Mouse (Mus musculus) lung, postnatal 0 days (tissue): ENCODE measurements at regions not wholly inside any gene's neighbourhood (a gene's known extent, or its start where the extent isn't known, plus 50 kb on each side); places are given as distances from the start of the nearest gene placed in this dataset.

Experiments used
- ATAC-seq: fragments of 200-750 bp; cut with Nextera tagmentation; 2 replicates; pipeline ENCODE4 v1.8.0; 2017; ENCODE audit warnings: moderate library complexity
- DNase-seq: peaks from one replicate; pipeline ENCODE4 v3.0.0-alpha.2; 2016; ENCODE audit warnings: low spot score
- H3K27ac ChIP-seq: fragments of 300-500 bp; sonication (generic); 2 replicates; pipeline ENCODE4 v1.5.1; 2014; ENCODE audit warnings: antibody characterized with exemption, mild to moderate bottlenecking, low read length, mixed read lengths
- H3K27me3 ChIP-seq: fragments of 300-500 bp; sonication (generic); replicated peaks from 2 replicates; pipeline ENCODE4 v1.6.1; 2014; ENCODE audit warnings: low read length, mixed read lengths; ENCODE audit not compliant: insufficient read depth
- H3K36me3 ChIP-seq: fragments of 300-500 bp; sonication (generic); 2 replicates; pipeline ENCODE4 v1.6.1; 2014; ENCODE audit warnings: low read length, mixed read lengths; ENCODE audit not compliant: insufficient read depth
- H3K4me1 ChIP-seq: fragments of 300-500 bp; sonication (generic); 2 replicates; pipeline ENCODE4 v1.6.1; 2014; ENCODE audit warnings: antibody characterized with exemption, low read depth, low read length, mixed read lengths; ENCODE audit not compliant: insufficient read depth
- H3K4me2 ChIP-seq: fragments of 300-500 bp; sonication (generic); replicated peaks from 2 replicates; pipeline ENCODE4 v1.6.1; 2014; ENCODE audit warnings: low read depth, mild to moderate bottlenecking, low read length, moderate library complexity, mixed read lengths
- H3K4me3 ChIP-seq: fragments of 300-500 bp; sonication (generic); 2 replicates; pipeline ENCODE4 v1.5.1; 2014; ENCODE audit warnings: low read depth, low read length
- H3K9ac ChIP-seq: fragments of 300-500 bp; sonication (generic); replicated peaks from 2 replicates; pipeline ENCODE4 v1.6.1; 2014; ENCODE audit warnings: low read depth, mild to moderate bottlenecking
- H3K9me3 ChIP-seq: fragments of 300-500 bp; sonication (generic); 2 replicates; pipeline ENCODE4 v1.6.1; 2016; ENCODE audit warnings: low read length, mixed read lengths
- CTCF ChIP-seq: IDR thresholded peaks from 2 replicates; pipeline ENCODE4 v1.5.1; 2016; ENCODE audit warnings: antibody characterized with exemption, mild to moderate bottlenecking
- EP300 ChIP-seq: IDR thresholded peaks from 2 replicates; pipeline ENCODE4 v1.6.1; 2016; ENCODE audit warnings: antibody characterized with exemption, mild to moderate bottlenecking, control low read depth
- WGBS: fragments of 180-500 bp; shearing (Covaris S2); extraction: QIAGEN DNeasy Blood & Tissue Kit; methylation state at CpG from one replicate; pipeline ENCODE4 v1.1.7; 2014; 5-methylcytosine and 5-hydroxymethylcytosine counted together

DNA sequence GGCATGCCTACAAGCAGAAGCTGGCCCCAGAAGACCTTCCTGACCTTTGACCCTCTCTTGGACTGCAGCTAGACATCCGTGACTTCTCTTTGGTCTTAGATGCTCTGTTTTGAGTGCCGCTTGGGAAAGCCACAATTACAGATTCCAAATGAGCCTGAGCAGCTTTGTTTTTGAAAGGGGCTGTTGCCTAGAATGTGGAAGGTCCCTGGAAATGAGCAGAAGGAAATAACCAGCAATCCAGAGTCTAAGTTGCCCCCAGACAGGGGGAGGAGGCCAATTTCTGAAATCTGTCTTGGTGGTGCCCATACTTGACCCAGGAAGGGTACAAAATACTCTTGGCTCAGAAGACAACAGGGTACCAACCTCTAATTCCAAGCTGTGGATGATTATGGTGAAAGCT, 253.9 kb downstream of the Nuak1 start:
- Histone ChIP-seq H3K4me3 (no peak overlapping the region), H3K27ac (no peak overlapping the region), H3K9me3 (no peaks in the 10 kb centered on the region), H3K4me1 (no peaks in the 10 kb centered on the region), H3K4me2 (no peak overlapping the region), H3K36me3 (no peaks in the 10 kb centered on the region), H3K27me3 (no peaks in the 10 kb centered on the region), H3K9ac (no peak overlapping the region)
- no peak for ATAC-seq
- no peak for DNase-seq
- TF ChIP-seq CTCF = no peak
- TF ChIP-seq EP300 = no peak
- 68% methylated on average over 2 of the region's 2 CpGs for WGBS

DNA sequence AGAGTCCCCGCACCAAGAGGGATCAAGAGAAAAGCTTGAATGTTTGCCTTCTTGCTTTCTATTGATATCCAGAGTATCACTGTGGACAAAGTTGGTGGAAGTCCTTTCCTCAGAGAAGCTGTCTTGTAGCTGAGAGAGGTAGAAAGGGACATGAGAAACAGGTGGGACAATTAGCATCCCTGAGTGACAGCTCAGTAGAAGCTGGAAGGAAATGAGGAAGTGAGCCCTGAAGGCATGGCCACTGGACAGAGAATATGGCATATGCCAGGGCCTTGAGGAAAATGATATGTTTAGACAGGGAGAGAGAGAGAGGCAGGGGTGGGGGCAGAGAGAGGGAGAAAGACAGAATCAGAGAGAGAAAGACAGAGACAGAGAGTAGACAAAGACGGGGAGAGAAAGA, 241.4 kb downstream of the Nuak1 start:
- Histone ChIP-seq H3K27me3 (no peaks in the 10 kb centered on the region), H3K9ac (no peak overlapping the region), H3K9me3 (no peaks in the 10 kb centered on the region), H3K4me3 (no peak overlapping the region), H3K36me3 (no peaks in the 10 kb centered on the region), H3K27ac (no peak overlapping the region), H3K4me2 (no peak overlapping the region), H3K4me1 (no peaks in the 10 kb centered on the region)
- 93% methylated on average over 2 of the region's 2 CpGs for WGBS
- DNase-seq (no peak), ATAC-seq (no peak)
- TF ChIP-seq CTCF = no peak
- TF ChIP-seq EP300 = no peak

GRCm38 (mm10) chr10:84201785-84202184, 238.6 kb downstream of the Nuak1 start:
- DNase-seq (no peak), ATAC-seq (no peak)
- Histone ChIP-seq H3K9ac (no peak overlapping the region), H3K27ac (no peak overlapping the region), H3K27me3 (no peaks in the 10 kb centered on the region), H3K9me3 (no peaks in the 10 kb centered on the region), H3K4me3 (no peak overlapping the region), H3K36me3 (no peaks in the 10 kb centered on the region), H3K4me2 (no peak overlapping the region), H3K4me1 (no peaks in the 10 kb centered on the region)
- no peak for TF ChIP-seq EP300
- TF ChIP-seq CTCF = no peak
- WGBS = 32% methylated on average over 3 of the region's 3 CpGs

- no peak for TF ChIP-seq CTCF
- TF ChIP-seq EP300 = no peak
- no peak overlapping the region for H3K9ac ChIP-seq
- H3K4me3 ChIP-seq = no peak overlapping the region
- no peak overlapping the region for H3K27ac ChIP-seq
- 66% methylated on average over 5 of the region's 5 CpGs for WGBS
- H3K4me1 ChIP-seq = no peaks in the 10 kb centered on the region
- no peaks in the 10 kb centered on the region for H3K27me3 ChIP-seq
- no peak for DNase-seq
- ATAC-seq = no peak
- H3K9me3 ChIP-seq = no peaks in the 10 kb centered on the region
- no peaks in the 10 kb centered on the region for H3K36me3 ChIP-seq
- no peak overlapping the region for H3K4me2 ChIP-seq
Observed at GRCm38 (mm10) chr10:84212096-84212785, 228.2 kb downstream of the Nuak1 start.

DNA sequence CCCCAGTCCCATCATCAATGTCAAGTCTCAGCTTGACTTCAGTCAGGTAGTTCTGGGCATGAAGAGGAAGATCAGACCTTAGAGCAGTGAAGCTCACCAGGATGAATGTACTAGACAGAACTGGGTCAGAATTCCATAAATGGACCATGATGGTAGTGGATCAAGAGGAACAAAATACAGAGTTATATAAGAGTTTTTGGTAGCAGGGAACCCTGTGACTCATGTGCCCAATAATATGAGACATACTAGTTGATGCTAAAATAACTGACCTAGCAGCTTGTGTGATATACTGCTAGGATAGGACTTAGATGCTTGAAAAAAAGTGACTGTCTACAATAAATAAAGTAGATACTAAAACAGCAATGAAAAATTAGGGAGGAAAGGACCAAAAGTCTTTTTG, 225.6 kb downstream of the Nuak1 start:
- no peak for ATAC-seq
- H3K36me3 ChIP-seq = no peaks in the 10 kb centered on the region

GRCm38 (mm10) chr10:84229224-84229921, 211.0 kb downstream of the Nuak1 start:
- H3K27ac ChIP-seq = no peak overlapping the region
- H3K9me3 ChIP-seq = no peaks in the 10 kb centered on the region
- H3K4me2 ChIP-seq = no peak overlapping the region
- no peaks in the 10 kb centered on the region for H3K27me3 ChIP-seq
- no peak overlapping the region for H3K4me3 ChIP-seq
- DNase-seq (no peak), ATAC-seq (no peak)
- H3K36me3 ChIP-seq = no peaks in the 10 kb centered on the region
- 79% methylated on average over 7 of the region's 7 CpGs for WGBS
- TF ChIP-seq CTCF = no peak
- no peak for TF ChIP-seq EP300
- H3K4me1 ChIP-seq = no peaks in the 10 kb centered on the region
- no peak overlapping the region for H3K9ac ChIP-seq

More for the DNA sequence above, 225.6 kb downstream of the Nuak1 start:
- no peak for DNase-seq
- Histone ChIP-seq H3K27me3 (no peaks in the 10 kb centered on the region), H3K9ac (no peak overlapping the region), H3K27ac (no peak overlapping the region), H3K9me3 (no peaks in the 10 kb centered on the region), H3K4me2 (no peak overlapping the region), H3K4me1 (no peaks in the 10 kb centered on the region), H3K4me3 (no peak overlapping the region)
- TF ChIP-seq EP300 = no peak
- no peak for TF ChIP-seq CTCF
